Mouse (Mus musculus): ENCODE results near the gene Gm20388.

DNA sequence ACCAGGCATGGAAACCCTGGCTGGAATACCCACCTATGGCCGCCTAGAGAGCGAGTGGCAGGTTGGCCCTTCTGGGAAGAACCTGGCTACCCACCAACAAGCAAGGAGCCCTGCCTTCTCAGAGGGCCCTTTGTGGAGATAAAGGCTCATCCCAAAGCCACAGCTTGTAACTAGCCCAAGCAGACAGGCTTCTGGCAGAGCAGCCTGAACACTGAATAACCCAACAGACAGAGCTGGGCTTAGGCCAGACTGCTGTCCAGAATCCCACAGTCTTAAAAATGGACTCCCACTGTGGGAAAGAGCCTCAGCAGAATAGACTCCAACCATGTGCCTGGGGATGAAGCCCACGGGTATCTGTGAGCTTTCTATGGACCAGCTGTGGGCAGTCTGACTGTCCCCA, 1973.5 kb downstream of the Gm20388 start:
- no peak for TF ChIP-seq CTCF (IDR thresholded peaks at IDR 0.05; ENCODE audit: borderline replicate concordance, extremely low read depth, insufficient read depth, insufficient read length)
- TF ChIP-seq POLR2A (IDR thresholded peaks at IDR 0.05; ENCODE audit: borderline replicate concordance, extremely low read depth, insufficient read depth, insufficient read length, poor library complexity, severe bottlenecking) = no peak

Data from brain, embryonic 14.5 days (tissue).